Mouse (Mus musculus): ENCODE measurements around the gene Cd3e.
"Not testable (repeated sequence)": the region's sequence is repeated elsewhere in the genome, so short reads cannot be mapped to it uniquely, and the experiment has no call there.

Gene Cd3e

GRCm38 (mm10) chr9:44979806-44980205 lies 29.6 kb downstream of the Cd3e start:
- no peak for DNase-seq (ENCODE audit: low spot score)

DNA sequence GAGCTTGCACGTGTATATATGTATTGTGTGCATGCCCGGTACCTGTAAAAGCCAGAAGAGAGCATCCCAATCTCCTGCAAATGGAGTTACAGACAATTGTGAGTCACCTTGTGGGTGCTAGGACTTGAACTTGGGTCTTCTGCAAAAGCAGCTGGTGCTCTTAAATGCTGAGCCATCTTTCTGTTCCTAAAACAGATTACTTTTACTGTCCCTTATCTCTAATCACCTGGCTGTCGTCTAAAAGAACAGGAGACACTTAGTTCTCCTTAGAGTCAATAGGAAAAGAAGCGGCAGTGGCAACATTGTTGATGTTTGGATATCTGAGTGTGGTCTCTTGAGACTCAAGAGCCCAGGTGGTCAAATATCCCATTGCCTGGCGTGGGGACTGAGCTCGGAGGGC lies 31.6 kb downstream of the Cd3e start:
- DNase-seq (ENCODE audit: low spot score): no peak

- DNase-seq (ENCODE audit: low spot score): no peak
These were observed 40.0 kb downstream of the Cd3e start for GRCm38 (mm10) chr9:44969450-44969849.

DNA sequence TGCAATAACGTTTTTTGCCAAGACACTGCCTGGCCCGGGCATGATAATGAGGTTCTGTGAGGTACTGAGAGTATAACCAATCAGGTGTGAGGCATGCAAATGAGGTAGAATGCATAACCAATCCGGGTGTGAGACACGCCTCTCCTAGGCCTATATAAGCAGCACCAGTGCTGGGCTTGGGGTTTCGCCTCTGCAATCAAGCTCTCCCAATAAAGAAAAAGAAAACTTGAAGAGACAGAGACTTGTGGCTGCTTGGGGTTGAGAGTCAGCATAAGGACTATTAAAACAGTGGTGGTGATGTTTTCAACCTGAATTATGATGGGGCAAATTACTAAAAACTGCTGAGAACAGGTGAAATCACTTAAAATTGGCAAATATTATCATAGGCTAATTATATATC lies 41.7 kb downstream of the Cd3e start:
- DNase-seq (ENCODE audit: low spot score): not testable (repeated sequence)

GRCm38 (mm10) chr9:44966815-44967242 lies 42.6 kb downstream of the Cd3e start:
- DNase-seq (ENCODE audit: low spot score): peak; percentile 83

- no peak for DNase-seq (ENCODE audit: low spot score)
These were observed 43.5 kb downstream of the Cd3e start for GRCm38 (mm10) chr9:44965833-44966466.

DNA sequence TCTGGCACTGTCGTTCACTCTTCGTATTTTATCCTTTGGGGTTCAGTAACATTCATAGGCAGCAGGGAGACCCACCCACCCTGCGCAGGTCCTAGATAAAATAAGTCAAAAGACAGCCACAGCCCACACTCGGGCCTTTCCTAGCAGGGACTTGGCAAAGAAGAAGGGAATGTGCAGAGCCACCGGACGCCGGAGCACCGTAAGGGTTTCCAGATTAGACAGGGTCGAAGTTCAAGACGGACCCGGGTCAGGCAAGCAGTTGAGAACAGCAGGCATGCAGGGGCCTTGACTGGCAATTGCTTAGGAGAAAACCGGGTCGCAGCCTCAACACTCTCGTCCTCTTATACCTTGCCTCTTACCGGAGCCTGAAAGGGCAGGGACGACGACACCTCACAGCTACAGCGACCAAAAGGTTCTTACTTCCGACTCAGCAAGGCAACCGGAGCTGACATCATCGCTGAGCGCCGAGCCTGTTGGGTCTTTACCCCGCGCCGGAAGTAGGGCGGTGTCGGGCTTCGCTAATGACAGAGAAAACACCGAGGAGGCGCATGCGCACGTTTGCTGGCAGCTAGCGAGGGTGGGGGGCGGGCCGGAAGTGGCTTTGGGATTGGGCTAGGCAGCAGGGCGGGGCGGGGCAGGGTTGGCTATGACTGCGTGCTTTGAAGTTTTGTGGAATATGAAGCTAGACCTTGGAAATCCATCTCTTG lies 44.1 kb downstream of the Cd3e start, which contains the start of gene Ube4a:
Gene Ube4a (minus strand): TSS at position 475 of the 707 bp plus-strand sequence.
- DNase-seq (ENCODE audit: low spot score): peak; percentile 99

DNA sequence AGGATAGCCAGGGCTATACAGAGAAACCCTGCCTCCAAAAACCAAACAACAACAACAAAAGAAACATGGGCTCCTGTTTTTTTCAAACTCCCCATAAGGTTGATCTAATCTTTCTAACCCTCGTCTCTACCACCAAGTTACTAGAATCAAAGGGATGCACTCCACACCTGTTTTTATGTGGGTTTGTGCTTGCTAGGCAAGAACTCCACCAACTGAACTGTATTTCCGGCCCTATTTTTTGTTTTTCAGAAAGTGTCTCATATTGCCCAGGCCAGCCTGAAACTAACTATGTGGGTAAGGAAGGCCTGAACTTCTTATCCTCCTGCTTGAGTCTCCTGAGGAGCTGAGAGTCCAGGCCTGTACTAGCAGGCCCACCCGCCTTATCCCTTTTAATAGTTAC lies 55.0 kb downstream of the Cd3e start:
- no peak for DNase-seq (ENCODE audit: low spot score)

All from MN1 (cell line).